Mouse (Mus musculus): ENCODE measurements around the gene Fgfr2.

Fgfr2 gene

GRCm38 (mm10) chr7:130834958-130835861, 2287.9 kb downstream of the Fgfr2 start:
- CTCF ChIA-PET, result interaction anchor here (0.5 to 0.6 kb wide), 2 partner anchors 14 to 35 kb away, joined by 6 read pairs; no protein-coding TSS in a partner anchor

- CTCF ChIA-PET, result interaction anchor here (0.5 to 0.7 kb wide), 4 partner anchors 13 to 663 kb away, joined by 4 to 8 read pairs (median 6); no protein-coding TSS in a partner anchor
Observed at GRCm38 (mm10) chr7:130834299-130834698, 2288.9 kb downstream of the Fgfr2 start.

GRCm38 (mm10) chr7:130831586-130831985, 2291.6 kb downstream of the Fgfr2 start:
- CTCF ChIA-PET, result no interaction called here

GRCm38 (mm10) chr7:130828475-130828874, 2294.7 kb downstream of the Fgfr2 start:
- CTCF ChIA-PET, result no interaction called here

GRCm38 (mm10) chr7:130827844-130828403, 2295.2 kb downstream of the Fgfr2 start:
- CTCF ChIA-PET, result no interaction called here

- CTCF ChIA-PET, result no interaction called here
Observed at GRCm38 (mm10) chr7:130827431-130827830, 2295.7 kb downstream of the Fgfr2 start.

GRCm38 (mm10) chr7:130826343-130826742, 2296.8 kb downstream of the Fgfr2 start:
- CTCF ChIA-PET, result no interaction called here

- CTCF ChIA-PET, result no interaction called here
Observed at GRCm38 (mm10) chr7:130823992-130824391, 2299.2 kb downstream of the Fgfr2 start.

GRCm38 (mm10) chr7:130819624-130820023, 2303.5 kb downstream of the Fgfr2 start:
- CTCF ChIA-PET, result interaction anchor here (0.6 kb wide), 1 partner anchor 92 kb away, joined by 3 read pairs; no protein-coding TSS in a partner anchor

- CTCF ChIA-PET, result no interaction called here
Observed at GRCm38 (mm10) chr7:130818813-130819212, 2304.3 kb downstream of the Fgfr2 start.

- CTCF ChIA-PET, result no interaction called here
Observed at GRCm38 (mm10) chr7:130816243-130816642, 2306.9 kb downstream of the Fgfr2 start.

GRCm38 (mm10) chr7:130815601-130816000, 2307.5 kb downstream of the Fgfr2 start:
- CTCF ChIA-PET, result no interaction called here

- CTCF ChIA-PET, result interaction anchor here (0.8 kb wide), 1 partner anchor 10 kb away, joined by 3 read pairs; no protein-coding TSS in a partner anchor
Observed at GRCm38 (mm10) chr7:130812407-130812806, 2310.7 kb downstream of the Fgfr2 start.

- CTCF ChIA-PET, result no interaction called here
Observed at GRCm38 (mm10) chr7:130810238-130810637, 2312.9 kb downstream of the Fgfr2 start.

GRCm38 (mm10) chr7:130808694-130809093, 2314.5 kb downstream of the Fgfr2 start:
- CTCF ChIA-PET, result no interaction called here

- CTCF ChIA-PET, result no interaction called here
Observed at GRCm38 (mm10) chr7:130807749-130808148, 2315.4 kb downstream of the Fgfr2 start.

GRCm38 (mm10) chr7:130804991-130805390, 2318.2 kb downstream of the Fgfr2 start:
- CTCF ChIA-PET, result no interaction called here

- CTCF ChIA-PET, result interaction anchor here (0.5 kb wide), 1 partner anchor 68 kb away, joined by 3 read pairs; no protein-coding TSS in a partner anchor
Observed at GRCm38 (mm10) chr7:130803251-130803825, 2319.8 kb downstream of the Fgfr2 start.

- CTCF ChIA-PET, result interaction anchor here (1.2 kb wide), 1 partner anchor 10 kb away, joined by 3 read pairs; no protein-coding TSS in a partner anchor
Observed at GRCm38 (mm10) chr7:130801811-130802210, 2321.3 kb downstream of the Fgfr2 start.

- CTCF ChIA-PET, result no interaction called here
Observed at GRCm38 (mm10) chr7:130800681-130801080, 2322.5 kb downstream of the Fgfr2 start.

GRCm38 (mm10) chr7:130799418-130799817, 2323.7 kb downstream of the Fgfr2 start:
- CTCF ChIA-PET, result no interaction called here

GRCm38 (mm10) chr7:130797524-130797923, 2325.6 kb downstream of the Fgfr2 start:
- CTCF ChIA-PET, result no interaction called here
